Mouse (Mus musculus) C2C12 (cell line): ENCODE measurements around the gene Slc44a1. TPM values are rescaled to one million over a fixed set of nuclear protein-coding genes. Genes with fewer than 3 reads are reported as not detected.

Experiments
- H3K27me3 ChIP-seq: one replicate; pipeline ENCODE4 v1.6.1; 2011; ENCODE audit not compliant: control insufficient read depth, insufficient read depth, insufficient read length
- H3K36me3 ChIP-seq: one replicate; pipeline ENCODE4 v1.6.1; 2011; ENCODE audit not compliant: control insufficient read depth, insufficient read depth
- H3K4me3 ChIP-seq: one replicate; pipeline ENCODE4 v1.5.1; 2011; ENCODE audit warnings: mild to moderate bottlenecking, control low read depth; ENCODE audit not compliant: poor library complexity, insufficient read depth, severe bottlenecking
- H3K79me2 ChIP-seq: one replicate; pipeline ENCODE4 v1.6.1; 2011; ENCODE audit not compliant: control insufficient read depth, insufficient read depth
- H3K79me3 ChIP-seq: one replicate; pipeline ENCODE4 v1.6.1; 2011; ENCODE audit warnings: low read depth, control low read depth
- H3ac ChIP-seq: one replicate; pipeline ENCODE3; 2011; ENCODE audit warnings: low read depth; ENCODE audit not compliant: control insufficient read depth, insufficient read length
- CEBPB ChIP-seq: IDR thresholded peaks from one replicate; pipeline ENCODE4 v1.6.1; 2011; ENCODE audit warnings: low read depth, mild to moderate bottlenecking, control low read depth, moderate library complexity
- CTCF ChIP-seq: IDR thresholded peaks from one replicate; pipeline ENCODE4 v1.5.1; 2011; ENCODE audit not compliant: control insufficient read depth, insufficient read depth, insufficient read length
- FOSL1 ChIP-seq: IDR thresholded peaks from one replicate; pipeline ENCODE4 v1.8.0; 2011; ENCODE audit warnings: mild to moderate bottlenecking, low read length; ENCODE audit not compliant: poor library complexity, insufficient read depth, severe bottlenecking
- MAX ChIP-seq: IDR thresholded peaks from one replicate; pipeline ENCODE4 v1.6.1; 2011; ENCODE audit warnings: mild to moderate bottlenecking, control low read depth
- MYOD1 ChIP-seq: IDR thresholded peaks from one replicate; pipeline ENCODE4 v1.6.1; 2011; ENCODE audit warnings: low read depth; ENCODE audit not compliant: control insufficient read depth, insufficient read length
- MYOG ChIP-seq: IDR thresholded peaks from one replicate; pipeline ENCODE4 v1.6.1; 2011; ENCODE audit not compliant: control insufficient read depth, insufficient read length; ENCODE audit errors: extremely low read depth
- USF1 ChIP-seq: IDR thresholded peaks from one replicate; pipeline ENCODE4 v1.6.1; 2011; ENCODE audit warnings: low read depth, mild to moderate bottlenecking, control low read depth, moderate library complexity
- polyA plus RNA-seq: library from polyadenylated mRNA; unstranded; fragments of >200 nt; fragmentation: generic; extraction: Trizol; gene quantifications from one replicate; pipeline ENCODE4 v1.2.1, GENCODE M21; 2012; ENCODE audit warnings: missing spikeins

The Slc44a1 gene
- polyA plus RNA-seq, 1 experiment, result 27.1 TPM

- no peak overlapping the region for H3ac ChIP-seq
- no peaks in the 10 kb centered on the region for H3K79me3 ChIP-seq
- peaks cover 31% of the 10 kb centered on the region for H3K36me3 ChIP-seq
- H3K27me3 ChIP-seq, result no peaks in the 10 kb centered on the region
- H3K4me3 ChIP-seq, result no peak overlapping the region
- TF ChIP-seq MYOD1 (no peak), CTCF (no peak), CEBPB (no peak), MYOG (no peak), MAX (no peak), USF1 (no peak), FOSL1 (no peak)
- no peaks in the 10 kb centered on the region for H3K79me2 ChIP-seq
Measured at GRCm38 (mm10) chr4:53538600-53538999, 98.4 kb downstream of the Slc44a1 start.

GRCm38 (mm10) chr4:53539929-53540328, 99.7 kb downstream of the Slc44a1 start:
- Histone ChIP-seq H3K79me3 (no peaks in the 10 kb centered on the region), H3ac (no peak overlapping the region), H3K4me3 (no peak overlapping the region), H3K79me2 (no peaks in the 10 kb centered on the region), H3K27me3 (no peaks in the 10 kb centered on the region), H3K36me3 (peaks cover 31% of the 10 kb centered on the region)
- no peak for TF ChIP-seq FOSL1
- no peak for TF ChIP-seq MAX
- no peak for TF ChIP-seq USF1
- TF ChIP-seq CTCF, result no peak
- TF ChIP-seq MYOG, result no peak

DNA sequence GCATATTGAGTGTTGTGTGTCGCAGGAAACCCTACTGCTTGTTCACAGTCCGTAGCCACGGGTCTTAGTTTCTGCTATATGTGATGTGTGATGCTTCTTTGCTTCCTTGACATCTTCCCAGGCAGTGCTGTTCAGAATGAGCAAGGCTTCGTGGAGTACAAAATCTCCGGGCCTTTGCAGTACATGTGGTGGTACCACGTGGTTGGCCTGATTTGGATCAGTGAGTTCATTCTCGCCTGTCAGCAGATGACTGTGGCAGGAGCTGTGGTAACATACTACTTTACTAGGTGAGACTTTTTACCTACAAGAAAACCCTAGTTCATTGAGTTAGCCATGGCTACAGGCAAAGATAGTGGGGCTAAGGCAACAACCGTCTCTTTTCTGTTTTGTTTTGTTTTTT, 103.2 kb downstream of the Slc44a1 start:
- Histone ChIP-seq H3K27me3 (no peaks in the 10 kb centered on the region), H3K4me3 (no peak overlapping the region), H3K79me3 (no peaks in the 10 kb centered on the region), H3K36me3 (peaks cover 43% of the 10 kb centered on the region), H3ac (no peak overlapping the region), H3K79me2 (no peaks in the 10 kb centered on the region)
- no peak for TF ChIP-seq MAX
- no peak for TF ChIP-seq CEBPB
- no peak for TF ChIP-seq MYOG
- no peak for TF ChIP-seq MYOD1
- no peak for TF ChIP-seq FOSL1
- TF ChIP-seq CTCF, result no peak
- TF ChIP-seq USF1, result no peak

GRCm38 (mm10) chr4:53544889-53545288, 104.7 kb downstream of the Slc44a1 start:
- Histone ChIP-seq H3K79me2 (no peaks in the 10 kb centered on the region), H3K36me3 (peaks cover 43% of the 10 kb centered on the region), H3ac (no peak overlapping the region), H3K27me3 (no peaks in the 10 kb centered on the region), H3K79me3 (no peaks in the 10 kb centered on the region), H3K4me3 (no peak overlapping the region)
- TF ChIP-seq CTCF (no peak), USF1 (no peak), FOSL1 (no peak), MYOG (no peak), MYOD1 (no peak), CEBPB (no peak), MAX (no peak)

- TF ChIP-seq CEBPB (no peak), CTCF (no peak), MAX (no peak), MYOG (no peak), USF1 (no peak), MYOD1 (no peak), FOSL1 (no peak)
Measured at GRCm38 (mm10) chr4:53547381-53547780, 107.2 kb downstream of the Slc44a1 start.

DNA sequence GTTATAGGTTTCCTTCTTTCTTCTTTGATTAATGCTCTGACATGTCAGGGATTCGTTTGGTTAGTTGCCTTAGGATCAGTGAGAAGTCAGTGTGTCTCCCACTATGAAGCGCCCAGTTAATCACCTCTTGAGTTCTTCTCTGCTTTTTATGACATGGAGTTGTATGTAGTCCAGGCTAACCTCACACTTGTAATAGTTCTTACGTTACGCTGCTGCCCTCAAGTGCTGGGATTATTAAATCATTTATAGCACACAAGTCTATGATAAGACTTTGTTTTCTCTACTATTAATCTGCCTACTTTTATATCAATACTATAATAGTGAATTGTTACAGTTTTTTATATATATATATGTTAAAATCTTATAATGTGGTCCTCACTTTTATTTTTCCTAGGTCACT, 109.2 kb downstream of the Slc44a1 start:
- no peak for TF ChIP-seq USF1
- no peak for TF ChIP-seq MYOD1
- TF ChIP-seq FOSL1, result no peak
- no peak for TF ChIP-seq MYOG
- TF ChIP-seq CTCF, result no peak
- H3K27me3 ChIP-seq, result no peaks in the 10 kb centered on the region

More at GRCm38 (mm10) chr4:53547381-53547780, 107.2 kb downstream of the Slc44a1 start:
- no peak overlapping the region for H3K4me3 ChIP-seq
- H3K79me2 ChIP-seq, result no peaks in the 10 kb centered on the region
- H3ac ChIP-seq, result no peak overlapping the region
- H3K27me3 ChIP-seq, result no peaks in the 10 kb centered on the region
- H3K36me3 ChIP-seq, result peaks cover 27% of the 10 kb centered on the region
- H3K79me3 ChIP-seq, result no peaks in the 10 kb centered on the region

More for the DNA sequence above, 109.2 kb downstream of the Slc44a1 start:
- no peak overlapping the region for H3ac ChIP-seq
- H3K4me3 ChIP-seq, result no peak overlapping the region
- H3K79me2 ChIP-seq, result no peaks in the 10 kb centered on the region
- no peaks in the 10 kb centered on the region for H3K79me3 ChIP-seq
- peaks cover 33% of the 10 kb centered on the region for H3K36me3 ChIP-seq
